In genomic region chr10:60718491-60718890, GRCm38 (mm10) we compare ENCODE assay signal across 22 mouse cellular contexts. TPM values are rescaled to one million over a fixed set of nuclear protein-coding genes. Genes with fewer than 3 reads are reported as not detected.
DNase-seq lines count a peak whose midpoint lies in the region; TF ChIP-seq lines count a peak whose summit lies in the region.
"Had no signal": no experiment of that assay in that cellular context is flagged by ENCODE, and none has a peak within 500 bp of the region (broad histone marks: within the 10 kb centered on the region; RNA-seq: fewer than 3 reads in every experiment).

No protein-coding gene starts in this region.

- no peaks in the 10 kb centered on the region for H3K4me1 ChIP-seq in heart, adult 2 months (ENCODE audit: control insufficient read depth, insufficient read depth, low read length)

- 78% methylated on average over 2 of the region's 2 CpGs for WGBS in heart, adult 2 months

- no peaks in the 10 kb centered on the region for H3K27me3 ChIP-seq in heart, adult 2 months (ENCODE audit: control insufficient read depth, insufficient read depth, low read length)
- H3K27me3 ChIP-seq: CH12.LX, Patski had no signal

- TF ChIP-seq CTCF in heart, adult 2 months (IDR thresholded peaks at IDR 0.05): no peak

- TF ChIP-seq EP300 in heart, adult 2 months (IDR thresholded peaks at IDR 0.05; ENCODE audit: insufficient read depth, low read depth, low read length): no peak

- no peaks in the 10 kb centered on the region for H3K36me3 ChIP-seq in heart, adult 2 months (ENCODE audit: control insufficient read depth, insufficient read depth, low read length)

- H3K27ac ChIP-seq in heart, adult 2 months: no peak overlapping the region

- H3K9ac ChIP-seq in heart, adult 2 months (ENCODE audit: low read depth, low read length): no peak overlapping the region

- TF ChIP-seq POLR2A in heart, adult 2 months (IDR thresholded peaks at IDR 0.05; ENCODE audit: insufficient read depth, low read depth, low read length): no peak

- DNase-seq in ES-CJ7 (ENCODE audit: low read depth, low spot score) (peak; percentile 59), R1 (ENCODE audit: low read depth, low spot score) (peak; percentile 73), ZHBTc4 (ENCODE audit: low read depth, low spot score) (peak; percentile 64)
- DNase-seq in frontal cortex, postnatal 14 days (ENCODE audit: low spot score in 2 of 2): no peak
- DNase-seq in cerebellum, adult 11-12 months: no peak
- no peak for DNase-seq in heart, adult 2 months
- DNase-seq: adrenal gland, adult 2 months; adrenal gland, adult 8-10 months; adrenal gland, postnatal 10 days; adrenal gland, postnatal 14 days; adrenal gland, postnatal 25 days; adrenal gland, postnatal 36 days; B cell, adult 2 months; cerebellum, adult 11 months; cerebellum, adult 18-20 months; cerebellum, adult 2 months; cerebellum, adult 8-10 months; cerebellum, adult 9-10 months; cerebellum, adult 9-11 months had no signal

- intact Hi-C loops in heart, adult 2 months (cut with DNase I): no loop called here

- H3K79me2 ChIP-seq in heart, adult 2 months (replicated peaks; ENCODE audit: control insufficient read depth, insufficient read depth, low read length): no peaks in the 10 kb centered on the region

- H3K4me3 ChIP-seq in heart, adult 2 months: no peak overlapping the region

RNA-seq across cellular contexts. Expression of gene Cdh23, which starts 22.2 kb away (rescaled TPM):
- total RNA-seq in heart, adult 2 months (2021): 1 to 10 TPM; 4.7 to 7.7 TPM
- polyA plus RNA-seq in heart, adult 2 months (2012; rRNA removed): 5.3 and 7.0 TPM in 2 replicates
- polyA plus RNA-seq: G1E had no signal

RNA-seq across cellular contexts. Expression of gene Slc29a3, which starts 34.1 kb away (rescaled TPM):
- total RNA-seq in heart, adult 2 months (2021): 1 to 10 TPM; 4.1 to 5.6 TPM
- polyA plus RNA-seq in heart, adult 2 months (2012; rRNA removed): 3.9 and 4.9 TPM in 2 replicates

Comparison
In these comparisons a context has a peak if more than half of its experiments do, and no peak if none do; other contexts are left out.
1. DNase-seq: peak in ES-CJ7 (single experiment), R1 (single experiment) and ZHBTc4 (single experiment); none in frontal cortex, postnatal 14 days (0 of 2), cerebellum, adult 11-12 months (single experiment) and heart, adult 2 months (0 of 2).